Mouse (Mus musculus): ENCODE results near the gene Prkg1. TPM values are rescaled to one million over a fixed set of nuclear protein-coding genes. Genes with fewer than 3 reads are reported as not detected.

The Prkg1 gene
- polyA plus RNA-seq, 1 experiment, result 23.3 TPM

DNA sequence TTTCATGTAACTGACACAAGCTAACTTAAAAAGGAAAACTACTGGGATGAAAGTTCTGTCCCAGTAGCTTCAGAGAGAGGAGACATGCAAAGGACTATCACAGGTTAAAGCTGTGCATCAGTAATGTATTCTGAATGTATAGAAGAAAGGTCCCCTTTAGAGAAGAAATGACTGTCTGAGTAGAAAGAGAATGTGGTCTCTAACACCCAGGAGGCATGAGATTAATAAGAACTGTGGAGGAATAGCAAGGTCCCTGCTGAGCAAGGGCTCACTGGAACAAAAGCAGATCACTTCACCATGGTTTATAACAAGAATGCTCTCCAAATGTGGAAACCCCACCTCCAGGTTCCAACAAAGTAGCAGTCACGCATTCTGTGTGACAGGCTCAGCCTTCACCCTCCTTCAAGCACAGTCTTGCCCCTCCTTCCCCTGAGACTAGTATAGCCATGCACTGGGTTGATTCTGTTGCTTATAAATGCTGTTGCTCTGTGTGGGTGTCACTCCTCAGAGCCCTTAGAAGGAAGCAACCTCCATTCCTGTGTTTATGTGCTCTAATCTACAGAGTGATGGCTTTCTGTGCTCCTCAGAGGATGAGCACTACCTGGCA lies 931.7 kb downstream of the Prkg1 start:
- H3K27ac ChIP-seq (ENCODE audit: insufficient read depth, low read length), result no peak overlapping the region
- no peak overlapping the region for H3K4me3 ChIP-seq (ENCODE audit: insufficient read depth, low read length)
- no peak for TF ChIP-seq POLR2A (IDR thresholded peaks at IDR 0.05; ENCODE audit: low read depth, low read length)
- no peak for TF ChIP-seq CTCF (IDR thresholded peaks at IDR 0.05; ENCODE audit: borderline replicate concordance, insufficient read depth, low read length)
- no peaks in the 10 kb centered on the region for H3K4me1 ChIP-seq (ENCODE audit: control insufficient read depth, insufficient read depth, low read length)

DNA sequence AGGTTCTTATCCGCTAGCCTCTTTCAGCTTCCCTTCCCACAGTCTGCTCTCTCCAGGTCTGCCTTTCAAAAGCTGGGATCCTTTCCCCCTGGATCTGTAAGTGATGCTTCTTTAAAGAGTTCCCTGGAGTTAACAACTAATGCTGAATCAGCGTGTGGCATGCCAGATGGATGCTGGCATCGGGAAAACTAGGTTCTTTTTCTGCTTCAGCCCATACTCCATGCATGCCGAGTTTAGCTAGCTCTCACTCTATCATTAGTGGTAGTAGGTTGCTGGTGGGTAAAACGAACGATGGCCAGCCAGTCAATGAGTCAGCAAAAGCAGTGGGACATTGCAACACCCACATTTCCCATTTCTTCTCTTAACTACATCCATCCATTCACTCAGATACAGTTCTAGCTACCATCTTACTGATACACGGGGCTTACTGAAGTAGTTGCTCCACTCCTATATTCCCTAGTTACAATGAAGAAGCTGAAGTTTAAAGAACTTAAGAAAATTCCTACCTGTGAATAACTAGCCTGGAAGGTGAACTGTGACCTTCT lies 935.5 kb downstream of the Prkg1 start:
- no peaks in the 10 kb centered on the region for H3K4me1 ChIP-seq (ENCODE audit: control insufficient read depth, insufficient read depth, low read length)
- TF ChIP-seq POLR2A (IDR thresholded peaks at IDR 0.05; ENCODE audit: low read depth, low read length) (no peak), CTCF (IDR thresholded peaks at IDR 0.05; ENCODE audit: borderline replicate concordance, insufficient read depth, low read length) (no peak)
- no peak overlapping the region for H3K4me3 ChIP-seq (ENCODE audit: insufficient read depth, low read length)
- H3K27ac ChIP-seq (ENCODE audit: insufficient read depth, low read length), result peak overlapping the region; percentile 37; the same call in 1 of the 2 replicates

DNA sequence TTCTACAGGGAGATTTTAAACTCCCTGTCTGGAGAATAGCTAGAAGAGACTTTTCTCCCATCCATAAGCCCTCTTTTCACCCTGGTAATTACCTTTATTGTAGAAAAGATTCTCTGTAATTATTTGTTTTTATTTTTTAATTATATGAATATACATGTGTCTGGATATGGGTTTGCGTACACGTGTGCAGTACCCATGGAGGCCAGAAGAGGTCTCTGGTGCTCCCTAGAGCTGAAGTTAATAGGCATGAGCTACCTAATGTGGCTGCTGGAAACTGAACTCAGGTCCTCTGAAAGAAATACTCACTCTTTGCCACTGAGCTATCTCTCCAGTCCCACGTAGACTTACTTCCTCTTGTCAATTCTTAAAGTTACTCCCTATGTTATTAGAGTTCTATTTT lies 937.0 kb downstream of the Prkg1 start:
- TF ChIP-seq POLR2A (IDR thresholded peaks at IDR 0.05; ENCODE audit: low read depth, low read length) (no peak), CTCF (IDR thresholded peaks at IDR 0.05; ENCODE audit: borderline replicate concordance, insufficient read depth, low read length) (no peak)
- H3K27ac ChIP-seq (ENCODE audit: insufficient read depth, low read length), result no peak overlapping the region
- H3K4me1 ChIP-seq (ENCODE audit: control insufficient read depth, insufficient read depth, low read length), result no peaks in the 10 kb centered on the region
- no peak overlapping the region for H3K4me3 ChIP-seq (ENCODE audit: insufficient read depth, low read length)

- H3K27ac ChIP-seq (ENCODE audit: insufficient read depth, low read length), result no peak overlapping the region
- TF ChIP-seq CTCF (IDR thresholded peaks at IDR 0.05; ENCODE audit: borderline replicate concordance, insufficient read depth, low read length), result no peak
- no peak for TF ChIP-seq POLR2A (IDR thresholded peaks at IDR 0.05; ENCODE audit: low read depth, low read length)
- H3K4me3 ChIP-seq (ENCODE audit: insufficient read depth, low read length), result no peak overlapping the region
- H3K4me1 ChIP-seq (ENCODE audit: control insufficient read depth, insufficient read depth, low read length), result no peaks in the 10 kb centered on the region
Observed at GRCm38 (mm10) chr19:30826106-30826505, 938.7 kb downstream of the Prkg1 start.

DNA sequence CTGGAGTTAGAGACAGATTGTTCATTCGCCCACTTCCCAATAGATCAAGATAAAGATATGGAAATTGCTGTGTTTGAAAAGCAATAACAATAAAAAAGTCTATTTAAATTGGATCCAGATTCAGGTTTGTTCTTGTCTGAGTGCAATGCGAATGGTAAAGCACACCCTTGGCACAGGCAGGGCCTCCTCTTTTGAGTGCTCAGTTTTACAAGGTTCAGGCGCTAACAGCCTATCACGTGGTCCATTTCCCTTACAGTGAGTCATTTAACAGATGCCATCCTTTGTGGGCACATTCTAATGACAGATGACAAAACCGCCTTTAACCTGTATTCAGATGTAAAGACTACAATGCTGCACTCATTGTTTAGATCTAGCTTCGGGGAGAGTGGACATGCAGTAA lies 949.2 kb downstream of the Prkg1 start:
- Histone ChIP-seq H3K4me3 (ENCODE audit: insufficient read depth, low read length) (no peak overlapping the region), H3K4me1 (ENCODE audit: control insufficient read depth, insufficient read depth, low read length) (no peaks in the 10 kb centered on the region), H3K27ac (ENCODE audit: insufficient read depth, low read length) (no peak overlapping the region)
- TF ChIP-seq CTCF (IDR thresholded peaks at IDR 0.05; ENCODE audit: borderline replicate concordance, insufficient read depth, low read length), result no peak
- TF ChIP-seq POLR2A (IDR thresholded peaks at IDR 0.05; ENCODE audit: low read depth, low read length), result no peak

- TF ChIP-seq POLR2A (IDR thresholded peaks at IDR 0.05; ENCODE audit: low read depth, low read length), result no peak
- no peak for TF ChIP-seq CTCF (IDR thresholded peaks at IDR 0.05; ENCODE audit: borderline replicate concordance, insufficient read depth, low read length)
- H3K27ac ChIP-seq (ENCODE audit: insufficient read depth, low read length), result no peak overlapping the region
- no peak overlapping the region for H3K4me3 ChIP-seq (ENCODE audit: insufficient read depth, low read length)
- H3K4me1 ChIP-seq (ENCODE audit: control insufficient read depth, insufficient read depth, low read length), result no peaks in the 10 kb centered on the region
Observed at GRCm38 (mm10) chr19:30806265-30806664, 958.6 kb downstream of the Prkg1 start.

DNA sequence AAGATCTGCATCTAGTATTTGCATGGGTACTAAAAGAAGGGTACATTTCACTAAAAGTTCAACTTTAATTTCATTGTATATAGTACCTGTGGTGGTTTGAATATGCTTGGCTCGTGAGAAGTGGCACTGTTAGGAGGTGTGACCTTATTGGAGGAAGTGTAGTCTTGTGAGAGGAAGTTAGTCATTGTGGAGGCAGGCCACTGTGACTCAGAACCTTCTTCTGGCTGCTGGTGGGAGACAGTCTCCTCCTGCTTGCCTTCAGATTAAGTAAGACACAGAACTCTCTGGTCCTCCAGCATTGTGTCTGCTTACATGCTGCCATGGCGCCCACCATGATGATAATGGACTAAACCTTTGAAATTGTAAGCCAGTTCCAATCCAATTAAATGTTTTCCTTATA lies 984.0 kb downstream of the Prkg1 start:
- no peak overlapping the region for H3K4me3 ChIP-seq (ENCODE audit: insufficient read depth, low read length)
- TF ChIP-seq POLR2A (IDR thresholded peaks at IDR 0.05; ENCODE audit: low read depth, low read length) (no peak), CTCF (IDR thresholded peaks at IDR 0.05; ENCODE audit: borderline replicate concordance, insufficient read depth, low read length) (no peak)
- H3K27ac ChIP-seq (ENCODE audit: insufficient read depth, low read length), result no peak overlapping the region
- H3K4me1 ChIP-seq (ENCODE audit: control insufficient read depth, insufficient read depth, low read length), result no peaks in the 10 kb centered on the region

- H3K4me3 ChIP-seq (ENCODE audit: insufficient read depth, low read length), result no peak overlapping the region
- peak overlapping the region; percentile 73 for H3K27ac ChIP-seq (ENCODE audit: insufficient read depth, low read length)
- no peak for TF ChIP-seq CTCF (IDR thresholded peaks at IDR 0.05; ENCODE audit: borderline replicate concordance, insufficient read depth, low read length)
- TF ChIP-seq POLR2A (IDR thresholded peaks at IDR 0.05; ENCODE audit: low read depth, low read length), result no peak
- H3K4me1 ChIP-seq (ENCODE audit: control insufficient read depth, insufficient read depth, low read length), result no peaks in the 10 kb centered on the region
Observed at GRCm38 (mm10) chr19:30768316-30768715, 996.5 kb downstream of the Prkg1 start.

- no peak overlapping the region for H3K27ac ChIP-seq (ENCODE audit: insufficient read depth, low read length)
- H3K4me3 ChIP-seq (ENCODE audit: insufficient read depth, low read length), result no peak overlapping the region
- no peaks in the 10 kb centered on the region for H3K4me1 ChIP-seq (ENCODE audit: control insufficient read depth, insufficient read depth, low read length)
- TF ChIP-seq CTCF (IDR thresholded peaks at IDR 0.05; ENCODE audit: borderline replicate concordance, insufficient read depth, low read length), result no peak
Observed at GRCm38 (mm10) chr19:30744426-30744825, 1020.4 kb downstream of the Prkg1 start.

GRCm38 (mm10) chr19:30699130-30699529 lies 1065.7 kb downstream of the Prkg1 start:
- Histone ChIP-seq H3K4me1 (ENCODE audit: control insufficient read depth, insufficient read depth, low read length) (no peaks in the 10 kb centered on the region), H3K4me3 (ENCODE audit: insufficient read depth, low read length) (no peak overlapping the region), H3K27ac (ENCODE audit: insufficient read depth, low read length) (no peak overlapping the region)
- TF ChIP-seq CTCF (IDR thresholded peaks at IDR 0.05; ENCODE audit: borderline replicate concordance, insufficient read depth, low read length) (no peak), POLR2A (IDR thresholded peaks at IDR 0.05; ENCODE audit: low read depth, low read length) (no peak)
